Mouse (Mus musculus) embryonic fibroblast, embryonic 13.5 days (primary cell): Measurements from ENCODE around the gene Dcpp2.
A peak's percentile ranks its signal among the peaks of the same experiment; 100 is the strongest.

ENCODE experiments used
- CTCF ChIP-seq: IDR thresholded peaks from 2 replicates; pipeline ENCODE4 v1.5.1; 2011; ENCODE audit warnings: mild to moderate bottlenecking, control low read depth, low read length, moderate library complexity, borderline replicate concordance; ENCODE audit not compliant: insufficient read depth
- POLR2A ChIP-seq: IDR thresholded peaks from 2 replicates; pipeline ENCODE4 v1.6.1; 2011; ENCODE audit warnings: low read depth, mild to moderate bottlenecking, control low read depth, low read length, moderate library complexity

GRCm38 (mm10) chr17:23843812-23844273 lies 36.8 kb upstream of the Dcpp2 start, which contains the start of the genes Prss32 and Prss41:
- TF ChIP-seq CTCF = peak; percentile 43; the same call in 1 of the 2 replicates
- TF ChIP-seq POLR2A = no peak
